Mouse (Mus musculus) liver, postnatal 0 days (tissue): ENCODE measurements around the gene Satb1.

ENCODE experiments used
- CTCF ChIP-seq: sonication (generic); IDR thresholded peaks from 2 replicates; pipeline ENCODE4 v1.5.1; 2016; ENCODE audit warnings: antibody characterized with exemption, low read depth
- EP300 ChIP-seq: IDR thresholded peaks from 2 replicates; pipeline ENCODE4 v1.6.1; 2016; ENCODE audit warnings: antibody characterized with exemption, low read depth, mild to moderate bottlenecking

DNA sequence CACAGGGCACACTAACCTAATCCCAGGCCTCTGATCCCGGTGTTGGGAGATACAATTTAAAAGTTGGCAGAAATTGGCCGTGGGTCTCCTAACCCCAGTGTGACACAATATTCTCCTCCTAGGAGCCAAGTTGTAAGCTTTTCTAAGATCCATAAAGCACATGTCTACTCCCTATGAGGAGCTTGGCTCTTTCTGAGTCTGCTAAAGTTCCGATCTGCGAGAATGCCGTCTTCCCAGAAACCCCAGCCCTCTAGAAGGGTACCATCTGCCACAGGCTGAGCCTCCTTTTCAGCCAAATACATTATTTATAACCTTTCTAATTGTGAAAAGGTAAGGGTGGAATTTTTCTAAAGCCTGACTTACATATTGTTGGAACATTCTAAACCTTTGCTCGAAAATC lies 43.3 kb downstream of the Satb1 start:
- no peak for TF ChIP-seq CTCF
- TF ChIP-seq EP300, result no peak
